Mouse (Mus musculus) MEL (cell line): ENCODE data around the gene Smc3. TPM values are rescaled to one million over a fixed set of nuclear protein-coding genes. Genes with fewer than 3 reads are reported as not detected.

ENCODE experiments used
- DNase-seq: peaks from one replicate; pipeline ENCODE4 v3.0.0; 2011; ENCODE audit warnings: low read depth, low spot score
- H3K27ac ChIP-seq: 2 replicates; pipeline ENCODE4 v1.5.1; 2012; ENCODE audit warnings: low read depth, mild to moderate bottlenecking, control low read depth, low read length, moderate library complexity; ENCODE audit not compliant: control insufficient read depth
- H3K27me3 ChIP-seq, 2 experiments: fragments of 150-350 bp in 1 of 2; sonication (generic) in 1 of 2; 2 replicates each; pipeline ENCODE4 v1.6.1; 2012; ENCODE audit warnings: low read length in 2 of 2, mild to moderate bottlenecking in 2 of 2, improper control_type of control experiment in 1 of 2, moderate library complexity in 1 of 2; ENCODE audit not compliant: insufficient read depth in 2 of 2, control insufficient read depth in 1 of 2
- H3K36me3 ChIP-seq, 2 experiments: 2 replicates each; pipeline ENCODE4 v1.6.1; 2012 to 2014; ENCODE audit warnings: low read length in 2 of 2, improper control_type of control experiment in 1 of 2, inconsistent platforms in 1 of 2, mild to moderate bottlenecking in 1 of 2; ENCODE audit not compliant: insufficient read depth in 2 of 2, control insufficient read depth in 1 of 2
- H3K4me1 ChIP-seq, 2 experiments: fragments of 150-350 bp in 1 of 2; sonication (generic) in 1 of 2; 2 replicates each; pipeline ENCODE4 v1.6.1; 2012; ENCODE audit warnings: low read length in 2 of 2, improper control_type of control experiment in 1 of 2, mild to moderate bottlenecking in 1 of 2; ENCODE audit not compliant: insufficient read depth in 2 of 2, control insufficient read depth in 1 of 2
- H3K4me3 ChIP-seq, 2 experiments: fragments of 150-350 bp in 1 of 2; sonication (generic) in 1 of 2; 2 replicates each; pipeline ENCODE4 v1.5.1; 2012; ENCODE audit warnings: low read depth in 2 of 2, low read length in 2 of 2, mild to moderate bottlenecking in 2 of 2, moderate library complexity in 2 of 2, control low read depth in 1 of 2, improper control_type of control experiment in 1 of 2; ENCODE audit not compliant: control insufficient read depth in 1 of 2, insufficient read depth in 1 of 2
- H3K79me2 ChIP-seq: 2 replicates; pipeline ENCODE4 v1.6.1; 2012; ENCODE audit warnings: mild to moderate bottlenecking, low read length, moderate library complexity; ENCODE audit not compliant: control insufficient read depth, poor library complexity, insufficient read depth
- H3K9ac ChIP-seq: 2 replicates; pipeline ENCODE4 v1.6.1; 2012; ENCODE audit warnings: low read depth, mild to moderate bottlenecking, control low read depth, low read length, moderate library complexity; ENCODE audit not compliant: control insufficient read depth, poor library complexity, severe bottlenecking
- H3K9me3 ChIP-seq: fragments of 150-350 bp; sonication (generic); replicated peaks from 2 replicates; pipeline ENCODE4 v1.6.1; 2012; ENCODE audit warnings: mild to moderate bottlenecking, low read length, improper control_type of control experiment, moderate library complexity; ENCODE audit not compliant: insufficient read depth
- CHD2 ChIP-seq: IDR thresholded peaks from 2 replicates; pipeline ENCODE4 v1.6.1; 2011; ENCODE audit warnings: low read length, improper control_type of control experiment
- CTCF ChIP-seq, 3 experiments: IDR thresholded peaks in 2 of 3; conservative IDR thresholded peaks in 1 of 3; 2 replicates each; pipeline ENCODE4 v1.5.1; 2011 to 2012; ENCODE audit warnings: low read length in 3 of 3, low read depth in 2 of 3, mild to moderate bottlenecking in 2 of 3, improper control_type of control experiment in 1 of 3, inconsistent platforms in 1 of 3, mixed read lengths in 1 of 3, moderate library complexity in 1 of 3; ENCODE audit not compliant: control insufficient read depth in 1 of 3, insufficient read depth in 1 of 3, poor library complexity in 1 of 3, severe bottlenecking in 1 of 3
- ELF1 ChIP-seq: IDR thresholded peaks from 2 replicates; pipeline ENCODE4 v1.6.1; 2014; ENCODE audit warnings: low read depth, mild to moderate bottlenecking, inconsistent platforms, low read length, improper control_type of control experiment, moderate library complexity
- GABPA ChIP-seq: IDR thresholded peaks from 2 replicates; pipeline ENCODE4 v1.6.1; 2012; ENCODE audit warnings: low read depth, mild to moderate bottlenecking, inconsistent platforms, low read length, improper control_type of control experiment, moderate library complexity
- HCFC1 ChIP-seq: IDR thresholded peaks from 2 replicates; pipeline ENCODE4 v1.6.1; 2012; ENCODE audit warnings: low read depth, mild to moderate bottlenecking, inconsistent platforms, low read length, improper control_type of control experiment, moderate library complexity
- MAZ ChIP-seq: IDR thresholded peaks from 2 replicates; pipeline ENCODE4 v1.6.1; 2012; ENCODE audit warnings: low read depth, mild to moderate bottlenecking, inconsistent platforms, low read length, improper control_type of control experiment
- MYB ChIP-seq: IDR thresholded peaks from 2 replicates; pipeline ENCODE4 v1.6.1; 2011; ENCODE audit warnings: mild to moderate bottlenecking, low read depth, low read length, improper control_type of control experiment
- MYC ChIP-seq: IDR thresholded peaks from 2 replicates; pipeline ENCODE4 v1.6.1; 2011; ENCODE audit warnings: low read depth, mild to moderate bottlenecking, low read length, improper control_type of control experiment, moderate library complexity
- NELFE ChIP-seq: IDR thresholded peaks from 2 replicates; pipeline ENCODE4 v1.6.1; 2011; ENCODE audit warnings: low read depth, low read length, improper control_type of control experiment
- NRF1 ChIP-seq: IDR thresholded peaks from 2 replicates; pipeline ENCODE4 v1.6.1; 2014; ENCODE audit warnings: low read depth, mild to moderate bottlenecking, inconsistent platforms, low read length, improper control_type of control experiment, moderate library complexity; ENCODE audit not compliant: poor library complexity, insufficient read depth, severe bottlenecking
- POLR2AphosphoS2 ChIP-seq: IDR thresholded peaks from 2 replicates; pipeline ENCODE4 v1.6.1; 2011; ENCODE audit warnings: low read length, improper control_type of control experiment
- POLR2AphosphoS5 ChIP-seq: IDR thresholded peaks from 2 replicates; pipeline ENCODE4 v1.6.1; 2012; ENCODE audit warnings: low read depth, borderline replicate concordance, mild to moderate bottlenecking, inconsistent platforms, low read length, moderate library complexity, mixed read lengths
- RCOR1 ChIP-seq: IDR thresholded peaks from 2 replicates; pipeline ENCODE4 v1.6.1; 2012; ENCODE audit warnings: low read depth, mild to moderate bottlenecking, inconsistent platforms, low read length, improper control_type of control experiment
- SIN3A ChIP-seq: IDR thresholded peaks from 2 replicates; pipeline ENCODE4 v1.6.1; 2012; ENCODE audit warnings: low read length, improper control_type of control experiment, inconsistent platforms
- TCF12 ChIP-seq: IDR thresholded peaks from 2 replicates; pipeline ENCODE4 v1.6.1; 2014; ENCODE audit warnings: low read depth, mild to moderate bottlenecking, inconsistent platforms, low read length, improper control_type of control experiment, moderate library complexity
- UBTF ChIP-seq: IDR thresholded peaks from 2 replicates; pipeline ENCODE4 v1.6.1; 2012; ENCODE audit warnings: low read depth, mild to moderate bottlenecking, inconsistent platforms, low read length, improper control_type of control experiment, moderate library complexity, borderline replicate concordance; ENCODE audit not compliant: insufficient read depth
- USF1 ChIP-seq: IDR thresholded peaks from 2 replicates; pipeline ENCODE4 v1.6.1; 2014; ENCODE audit warnings: low read depth, mild to moderate bottlenecking, inconsistent platforms, low read length, improper control_type of control experiment, moderate library complexity
- ZKSCAN1 ChIP-seq: IDR thresholded peaks from 2 replicates; pipeline ENCODE4 v1.6.1; 2012; ENCODE audit warnings: low read depth, mild to moderate bottlenecking, inconsistent platforms, low read length, improper control_type of control experiment, moderate library complexity
- ZMIZ1 ChIP-seq: IDR thresholded peaks from 2 replicates; pipeline ENCODE4 v1.6.1; 2012; ENCODE audit warnings: low read depth, mild to moderate bottlenecking, inconsistent platforms, low read length, improper control_type of control experiment, moderate library complexity
- polyA plus RNA-seq, 2 experiments: library from polyadenylated mRNA; stranded (reverse) in 1 of 2; unstranded in 1 of 2; fragments of >175 nt in 1 of 2; fragments of >200 nt in 1 of 2; gene quantifications; 2 replicates each; pipeline versions ENCODE4 v1.2.1 to v1.2.4; 2012; ENCODE audit warnings: low replicate concordance in 2 of 2, low read depth in 1 of 2; ENCODE audit not compliant: insufficient read length in 2 of 2, insufficient read depth in 1 of 2, missing spikeins in 1 of 2
- total RNA-seq: library from RNA; depleted of rRNA; stranded (reverse); fragments of 300-350 nt; gene quantifications from 2 replicates; pipeline ENCODE4 v1.2.3, GENCODE M21; 2012

Smc3 gene
- total and polyA plus RNA-seq, 3 experiments, result 100 to 129 (median 118) TPM

- H3K27ac ChIP-seq, result no peak overlapping the region
- no peak overlapping the region for H3K4me3 ChIP-seq
- H3K27me3 ChIP-seq, result peaks cover 11 to 12% of the 10 kb centered on the region in 2 experiments
- no peaks in the 10 kb centered on the region for H3K36me3 ChIP-seq
- H3K9ac ChIP-seq, result no peak overlapping the region
- no peaks in the 10 kb centered on the region for H3K4me1 ChIP-seq
- H3K79me2 ChIP-seq, result no peaks in the 10 kb centered on the region
- no peak for DNase-seq
- TF ChIP-seq MAZ (no peak), GABPA (no peak), SIN3A (no peak), MYC (no peak), CTCF (IDR thresholded peaks at IDR 0.05 in 2 of 3, conservative IDR thresholded peaks at IDR 0.05 in 1 of 3; ENCODE audit: control insufficient read depth in 1 of 3, insufficient read depth in 1 of 3, low read depth in 2 of 3, low read length in 3 of 3, poor library complexity in 1 of 3, severe bottlenecking in 1 of 3) (no peak), NRF1 (no peak), ZMIZ1 (no peak), USF1 (no peak)
- no peaks in the 10 kb centered on the region for H3K9me3 ChIP-seq
Observed at GRCm38 (mm10) chr19:53564174-53564573, 36.0 kb upstream of the Smc3 start.

- Histone ChIP-seq H3K79me2 (no peaks in the 10 kb centered on the region), H3K9me3 (no peaks in the 10 kb centered on the region), H3K4me1 (no peaks in the 10 kb centered on the region), H3K36me3 (no peaks in the 10 kb centered on the region), H3K9ac (no peak overlapping the region), H3K27ac (no peak overlapping the region), H3K27me3 (peaks cover 6 to 7% of the 10 kb centered on the region in 2 experiments), H3K4me3 (no peak overlapping the region)
- TF ChIP-seq CTCF (IDR thresholded peaks at IDR 0.05 in 2 of 3, conservative IDR thresholded peaks at IDR 0.05 in 1 of 3; ENCODE audit: control insufficient read depth in 1 of 3, insufficient read depth in 1 of 3, low read depth in 2 of 3, low read length in 3 of 3, poor library complexity in 1 of 3, severe bottlenecking in 1 of 3), result no peak
- TF ChIP-seq POLR2AphosphoS5, result no peak
- TF ChIP-seq MYC, result no peak
- no peak for TF ChIP-seq SIN3A
- no peak for TF ChIP-seq TCF12
- TF ChIP-seq CHD2, result no peak
- TF ChIP-seq MAZ, result no peak
- no peak for TF ChIP-seq POLR2AphosphoS2
- TF ChIP-seq USF1, result no peak
- TF ChIP-seq MYB, result no peak
- no peak for TF ChIP-seq ELF1
- TF ChIP-seq HCFC1, result no peak
- no peak for TF ChIP-seq NELFE
- no peak for TF ChIP-seq NRF1
- TF ChIP-seq UBTF, result no peak
- TF ChIP-seq ZKSCAN1, result no peak
- no peak for TF ChIP-seq ZMIZ1
- TF ChIP-seq RCOR1, result no peak
- no peak for DNase-seq
Observed at GRCm38 (mm10) chr19:53565565-53566277, 34.5 kb upstream of the Smc3 start.
